Mouse (Mus musculus) left cerebral cortex, postnatal 25 days (tissue): ENCODE measurements around the gene Lrp5. TPM values are rescaled to one million over a fixed set of nuclear protein-coding genes. Genes with fewer than 3 reads are reported as not detected.

Experiments
- DNase-seq, 2 experiments: peaks; one replicate each; pipeline ENCODE4 v3.0.0; 2022; ENCODE audit warnings: low spot score in 2 of 2, mixed read lengths in 1 of 2
- intact Hi-C: fragments of 180-260 bp; cut with DNase I; formaldehyde crosslinking; loops from one replicate; pipeline ENCODE4 v1.15.1; 2025
- total RNA-seq, 2 experiments: library from RNA; stranded (reverse); gene quantifications; 2 replicates each; pipeline ENCODE4 v1.2.3; 2021

The Lrp5 gene
- total RNA-seq, 2 experiments from 2014 or later: 9.1 to 10.0 TPM

DNA sequence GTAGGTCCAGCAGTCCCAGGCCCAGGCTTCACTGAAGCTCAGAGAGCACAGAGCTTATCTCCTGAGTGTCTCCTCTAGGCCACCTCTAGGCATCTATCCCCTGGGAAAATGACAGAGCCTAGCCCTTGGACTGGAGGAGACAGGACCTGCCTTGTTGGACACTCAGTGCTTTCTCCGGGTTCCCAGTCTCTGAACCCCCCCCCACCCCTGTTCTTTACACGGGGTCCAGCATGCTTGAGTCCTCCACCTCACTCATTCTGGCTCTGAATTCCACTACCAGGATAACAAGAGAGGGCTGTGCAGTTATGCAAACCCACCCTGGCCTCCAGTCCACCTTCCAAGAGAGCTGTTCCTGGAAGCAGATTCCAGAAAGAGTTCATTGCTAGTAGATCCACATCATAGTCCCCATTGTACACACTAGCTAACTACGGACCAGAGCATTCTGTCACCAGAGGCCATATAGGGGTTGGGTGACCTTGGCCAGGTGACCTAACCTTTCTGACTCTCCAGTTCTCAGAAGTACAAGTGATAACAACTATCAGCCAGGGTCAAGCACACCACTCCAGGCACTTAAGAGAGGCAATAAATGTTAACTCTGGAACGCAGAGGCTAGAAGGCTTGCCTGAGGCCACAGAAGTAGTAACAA lies 109.0 kb downstream of the Lrp5 start:
- intact Hi-C loops: loop anchor here (5.0 kb wide), 3 partner anchors 95 to 190 kb away; partner anchors contain the start of genes 1810055G02Rik and Kmt5b
- DNase-seq: no peak

- intact Hi-C loops: loop anchor here (5.0 kb wide), 3 partner anchors 94 to 191 kb away; partner anchors contain the start of genes 1810055G02Rik and Kmt5b
- DNase-seq: no peak
Measured at GRCm38 (mm10) chr19:3576451-3577264, 109.7 kb downstream of the Lrp5 start.

GRCm38 (mm10) chr19:3575632-3576384 lies 110.6 kb downstream of the Lrp5 start, which contains the start of gene Ppp6r3:
Gene Ppp6r3, minus strand, starts transcription at chr19:3575749.
- DNase-seq: peak; percentile 97 to 99
- intact Hi-C loops: loop anchor here (5.0 kb wide), 3 partner anchors 94 to 191 kb away; partner anchors contain the start of genes 1810055G02Rik and Kmt5b

GRCm38 (mm10) chr19:3575276-3575631 lies 111.1 kb downstream of the Lrp5 start:
- intact Hi-C loops: loop anchor here (5.0 kb wide), 3 partner anchors 93 to 192 kb away; partner anchors contain the start of genes 1810055G02Rik and Kmt5b
- DNase-seq: no peak

GRCm38 (mm10) chr19:3574593-3575094 lies 111.7 kb downstream of the Lrp5 start:
- intact Hi-C loops: loop anchor here (5.0 kb wide), 4 partner anchors 42 to 193 kb away; partner anchors contain the start of genes 1810055G02Rik and Kmt5b
- DNase-seq: no peak

DNA sequence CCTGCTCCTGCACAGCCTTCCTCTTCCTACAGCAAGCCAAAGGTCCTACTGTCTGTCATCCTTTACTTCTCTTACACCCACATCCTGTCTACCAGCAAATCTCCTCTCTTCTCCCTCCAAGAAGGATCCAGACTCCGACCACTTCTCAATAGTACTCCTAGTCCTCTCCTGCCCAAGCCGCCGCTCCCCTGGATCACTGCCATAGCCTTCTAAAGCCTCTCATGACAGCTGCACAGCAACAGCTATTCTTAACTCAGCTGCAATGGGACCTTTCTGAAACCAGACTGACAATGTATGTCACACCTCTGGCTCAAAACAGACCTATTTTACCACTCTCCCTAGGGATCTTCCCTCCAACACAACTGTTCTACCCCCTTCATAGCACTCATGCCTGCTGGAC lies 122.1 kb downstream of the Lrp5 start:
- intact Hi-C loops: loop anchor here (5.0 kb wide), 1 partner anchor 37 kb away; no protein-coding TSS in a partner anchor
- no peak for DNase-seq

DNA sequence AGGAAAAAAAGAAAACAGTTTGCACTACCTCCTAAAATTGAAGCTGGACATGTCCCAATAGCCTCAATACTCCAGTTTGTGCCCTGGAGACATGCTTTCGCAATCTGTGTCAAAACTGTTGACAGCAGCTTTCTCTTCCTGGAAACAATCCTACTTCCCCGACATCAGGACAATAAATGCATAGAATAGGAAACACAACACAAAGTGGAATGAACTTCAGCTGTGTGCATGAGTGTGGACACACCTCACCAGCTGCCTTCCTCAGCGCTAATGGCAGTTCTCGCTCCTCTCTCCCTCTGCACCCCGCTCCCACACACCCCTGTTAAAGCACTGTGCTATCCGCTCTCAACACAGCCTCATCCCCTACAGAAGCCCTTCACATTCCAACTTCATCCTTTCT lies 123.6 kb downstream of the Lrp5 start:
- intact Hi-C loops: loop anchor here (5.0 kb wide), 1 partner anchor 35 kb away; no protein-coding TSS in a partner anchor
- DNase-seq: peak in 1 of 2 experiments; percentile 27

DNA sequence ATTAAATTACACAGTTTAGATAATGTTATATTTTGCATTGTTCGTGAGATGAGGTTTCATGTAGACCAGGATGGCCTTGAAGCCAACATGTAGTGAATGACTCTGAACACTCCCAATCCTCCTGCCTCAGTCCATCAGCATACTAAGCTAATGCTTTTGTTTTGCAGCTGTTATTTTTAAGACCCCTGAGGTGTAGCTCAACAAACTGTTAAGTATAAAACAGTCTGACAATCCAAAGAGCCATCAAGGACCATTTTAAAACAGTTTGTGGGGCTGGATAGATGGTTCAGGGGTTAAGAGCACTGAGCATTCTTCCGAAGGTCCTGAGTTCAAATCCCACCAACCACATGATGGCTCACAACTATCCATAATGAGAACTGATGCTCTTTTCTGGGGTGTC lies 124.1 kb downstream of the Lrp5 start:
- intact Hi-C loops: loop anchor here (5.0 kb wide), 1 partner anchor 35 kb away; no protein-coding TSS in a partner anchor
- no peak for DNase-seq

DNA sequence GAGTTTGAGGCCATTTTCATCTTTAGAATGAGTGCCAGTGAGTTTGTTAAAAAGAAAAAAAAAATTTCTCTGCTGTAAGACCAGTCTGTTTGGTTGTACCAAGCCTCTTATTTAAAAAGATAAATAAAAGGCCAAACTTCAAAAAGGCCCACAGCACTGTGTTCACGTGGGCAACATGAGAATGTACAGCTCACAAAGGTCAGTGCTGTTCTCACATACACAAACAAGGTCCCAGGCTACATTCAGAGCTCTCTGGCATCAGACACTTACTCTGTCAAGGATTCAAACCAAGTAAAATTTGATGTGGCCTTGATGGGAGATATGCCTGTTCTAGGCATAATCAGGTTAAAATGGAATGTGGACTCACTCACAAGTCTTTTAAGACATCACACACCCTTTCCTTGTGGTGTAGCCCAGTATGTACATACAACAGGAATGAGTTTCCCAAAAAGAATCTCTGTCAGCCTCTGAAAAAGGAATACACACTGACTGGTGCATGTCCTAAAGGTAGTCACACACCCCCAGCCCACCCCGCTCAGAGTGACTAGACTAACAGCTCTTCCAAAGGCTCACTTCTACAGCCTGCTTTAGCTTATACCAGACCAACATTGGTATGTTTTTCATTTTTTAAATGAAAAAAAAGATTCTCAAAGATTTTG lies 130.1 kb downstream of the Lrp5 start:
- DNase-seq: no peak
- intact Hi-C loops: no loop called here

- DNase-seq: no peak
- intact Hi-C loops: no loop called here
Measured at GRCm38 (mm10) chr19:3554785-3555184, 131.6 kb downstream of the Lrp5 start.

- intact Hi-C loops: no loop called here
- no peak for DNase-seq
Measured at GRCm38 (mm10) chr19:3551573-3552159, 134.7 kb downstream of the Lrp5 start.

- intact Hi-C loops: no loop called here
- DNase-seq: no peak
Measured at GRCm38 (mm10) chr19:3550101-3550500, 136.3 kb downstream of the Lrp5 start.

GRCm38 (mm10) chr19:3549263-3549662 lies 137.1 kb downstream of the Lrp5 start:
- intact Hi-C loops: no loop called here

GRCm38 (mm10) chr19:3548311-3548710 lies 138.1 kb downstream of the Lrp5 start:
- no peak for DNase-seq
- intact Hi-C loops: no loop called here

More at GRCm38 (mm10) chr19:3549263-3549662, 137.1 kb downstream of the Lrp5 start:
- no peak for DNase-seq

GRCm38 (mm10) chr19:3544995-3545394 lies 141.4 kb downstream of the Lrp5 start:
- no peak for DNase-seq
- intact Hi-C loops: no loop called here

GRCm38 (mm10) chr19:3542591-3542990 lies 143.8 kb downstream of the Lrp5 start:
- intact Hi-C loops: no loop called here

GRCm38 (mm10) chr19:3540997-3541396 lies 145.4 kb downstream of the Lrp5 start:
- intact Hi-C loops: no loop called here
- DNase-seq: no peak

More at GRCm38 (mm10) chr19:3542591-3542990, 143.8 kb downstream of the Lrp5 start:
- no peak for DNase-seq

- intact Hi-C loops: no loop called here
- DNase-seq: no peak
Measured at GRCm38 (mm10) chr19:3540254-3540653, 146.1 kb downstream of the Lrp5 start.

DNA sequence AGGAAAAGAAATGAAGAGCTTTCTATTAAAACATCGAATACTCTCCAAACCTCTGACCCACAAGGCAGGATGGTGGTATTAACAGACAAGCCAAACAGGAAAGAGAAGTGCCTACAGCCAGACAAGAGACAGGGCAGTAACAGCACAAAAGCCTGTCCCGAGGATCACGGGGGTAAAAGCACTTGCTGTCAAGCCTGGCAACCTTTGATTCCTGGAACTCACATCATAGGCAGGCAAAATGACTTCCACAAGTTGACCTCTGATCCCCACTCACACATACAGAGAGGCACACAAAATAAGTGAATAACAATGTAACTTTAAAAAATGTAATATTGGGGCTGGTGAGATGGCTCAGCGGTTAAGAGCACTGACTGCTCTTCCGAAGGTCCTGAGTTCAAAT lies 146.9 kb downstream of the Lrp5 start:
- DNase-seq: no peak
- intact Hi-C loops: no loop called here
